10 mouse cellular contexts compared by ENCODE assay signal in genomic region chr9:114763341-114763740, GRCm38 (mm10). TPM values are rescaled to one million over a fixed set of nuclear protein-coding genes. Genes with fewer than 3 reads are reported as not detected.
A peak's percentile ranks its signal among the peaks of the same experiment; 100 is the strongest.
DNase-seq lines count a peak whose midpoint lies in the region; ATAC-seq and TF ChIP-seq lines count a peak whose summit lies in the region.
"Had no signal": no experiment of that assay in that cellular context is flagged by ENCODE, and none has a peak within 500 bp of the region (broad histone marks: within the 10 kb centered on the region; RNA-seq: fewer than 3 reads in every experiment).

No protein-coding gene starts in this region.

- no peaks in the 10 kb centered on the region for H3K27me3 ChIP-seq in hindbrain, embryonic 14.5 days (ENCODE audit: control insufficient read depth, insufficient read depth, low read length)
- H3K27me3 ChIP-seq in hindbrain, embryonic 16.5 days (replicated peaks; ENCODE audit: control insufficient read depth, insufficient read depth, low read length): 0 out of 2 replicates have a peak, but pooled peaks cover 6% of the 10 kb centered on the region
- H3K27me3 ChIP-seq in C2C12 (ENCODE audit: control insufficient read depth, insufficient read depth, insufficient read length): no peaks in the 10 kb centered on the region
- H3K27me3 ChIP-seq in splenic B cell, adult 2 months (ENCODE audit: control insufficient read depth, insufficient read depth, low read length, poor library complexity, severe bottlenecking): no peaks in the 10 kb centered on the region
- H3K27me3 ChIP-seq: embryonic facial prominence, embryonic 13.5 days; liver, embryonic 15.5 days had no signal

- no peak overlapping the region for H3ac ChIP-seq in C2C12 (ENCODE audit: control insufficient read depth, insufficient read length, low read depth)

- H3K27ac ChIP-seq in hindbrain, embryonic 14.5 days: no peak overlapping the region
- H3K27ac ChIP-seq in hindbrain, embryonic 16.5 days (ENCODE audit: low read depth, low read length): no peak overlapping the region
- no peak overlapping the region for H3K27ac ChIP-seq in ES-E14 (ENCODE audit: insufficient read depth, low read depth, low read length, poor library complexity, severe bottlenecking)
- H3K27ac ChIP-seq: embryonic facial prominence, embryonic 13.5 days; liver, embryonic 15.5 days had no signal

- 0 out of 2 replicates have a peak, but pooled peaks cover 6% of the 10 kb centered on the region for H3K4me1 ChIP-seq in hindbrain, embryonic 14.5 days (replicated peaks; ENCODE audit: control insufficient read depth, insufficient read depth, low read length)
- H3K4me1 ChIP-seq in hindbrain, embryonic 16.5 days (ENCODE audit: control insufficient read depth, insufficient read depth, low read depth, low read length): peaks cover 3% of the 10 kb centered on the region; the same call in 1 of the 2 replicates
- peaks cover 0 to 16% of the 10 kb centered on the region in 2 experiments; a peak in 2 of 4 replicates for H3K4me1 ChIP-seq in ES-E14 (ENCODE audit: control insufficient read depth in 2 of 2, insufficient read depth in 2 of 2, low read length in 2 of 2, poor library complexity in 1 of 2)

- WGBS in hindbrain, embryonic 14.5 days: 60% methylated on average over 13 of the region's 13 CpGs
- WGBS in hindbrain, embryonic 16.5 days: 50% methylated on average over 13 of the region's 13 CpGs

- peak; percentile 3 for TF ChIP-seq CTCF in C2C12 (IDR thresholded peaks at IDR 0.05; ENCODE audit: control insufficient read depth, insufficient read depth, insufficient read length)

- peak; percentile 42 for DNase-seq in hindbrain, embryonic 14.5 days (ENCODE audit: low spot score)
- peak; percentile 58 for DNase-seq in ES-E14 (ENCODE audit: low read depth, low spot score)
- peak; percentile 60 to 70 for DNase-seq in kidney, postnatal 25 days
- DNase-seq in splenic B cell, adult 2 months (ENCODE audit: low read depth, low spot score): peak; percentile 65
- no peak for DNase-seq in layer of hippocampus, adult 8-10 months (ENCODE audit: low spot score in 2 of 2)
- no peak for DNase-seq in frontal cortex, adult 2 months (ENCODE audit: extremely low spot score in 1 of 2, low spot score in 1 of 2)

- no peaks in the 10 kb centered on the region for H3K36me3 ChIP-seq in hindbrain, embryonic 14.5 days (replicated peaks; ENCODE audit: control insufficient read depth, insufficient read depth)
- no peaks in the 10 kb centered on the region for H3K36me3 ChIP-seq in hindbrain, embryonic 16.5 days (ENCODE audit: control insufficient read depth, insufficient read depth, low read length)
- H3K36me3 ChIP-seq in C2C12 (ENCODE audit: control insufficient read depth, insufficient read depth) (peaks cover 19% of the 10 kb centered on the region), ES-E14 (ENCODE audit: control insufficient read depth, insufficient read depth, low read length, poor library complexity, severe bottlenecking) (peaks cover 7% of the 10 kb centered on the region; the same call in 1 of the 2 replicates)
- H3K36me3 ChIP-seq in splenic B cell, adult 2 months (ENCODE audit: control insufficient read depth, insufficient read depth, low read length, poor library complexity, severe bottlenecking): peaks cover 10% of the 10 kb centered on the region

- H3K79me3 ChIP-seq in C2C12 (ENCODE audit: low read depth): no peaks in the 10 kb centered on the region

- no peaks in the 10 kb centered on the region for H3K79me2 ChIP-seq in C2C12 (ENCODE audit: control insufficient read depth, insufficient read depth)

- H3K4me3 ChIP-seq in hindbrain, embryonic 14.5 days (replicated peaks; ENCODE audit: low read length): no peak overlapping the region
- no peak overlapping the region for H3K4me3 ChIP-seq in hindbrain, embryonic 16.5 days (ENCODE audit: low read length)
- no peak overlapping the region for H3K4me3 ChIP-seq in C2C12 (ENCODE audit: insufficient read depth, poor library complexity, severe bottlenecking)
- no peak overlapping the region for H3K4me3 ChIP-seq in ES-E14 (ENCODE audit: insufficient read depth in 1 of 2, low read depth in 1 of 2, low read length in 2 of 2, poor library complexity in 1 of 2, severe bottlenecking in 1 of 2)
- H3K4me3 ChIP-seq: embryonic facial prominence, embryonic 13.5 days; liver, embryonic 15.5 days had no signal

- no peak overlapping the region for H3K9ac ChIP-seq in hindbrain, embryonic 14.5 days
- H3K9ac ChIP-seq in hindbrain, embryonic 16.5 days (ENCODE audit: low read depth, low read length): no peak overlapping the region
- no peak overlapping the region for H3K9ac ChIP-seq in ES-E14 (ENCODE audit: insufficient read depth, low read depth, low read length, poor library complexity, severe bottlenecking)
- H3K9ac ChIP-seq: embryonic facial prominence, embryonic 13.5 days; liver, embryonic 15.5 days had no signal

- no peak overlapping the region for H3K4me2 ChIP-seq in hindbrain, embryonic 14.5 days (replicated peaks)
- no peak overlapping the region for H3K4me2 ChIP-seq in hindbrain, embryonic 16.5 days (ENCODE audit: low read length)
- H3K4me2 ChIP-seq: embryonic facial prominence, embryonic 13.5 days; liver, embryonic 15.5 days had no signal

- no peak for ATAC-seq in hindbrain, embryonic 14.5 days (ENCODE audit: low FRiP score)
- ATAC-seq in hindbrain, embryonic 16.5 days: no peak

- in situ Hi-C loops in ES-E14 (cut with MboI; ENCODE audit: low sequenced_read_pairs in 2 of 2, unreplicated experiment in 2 of 2): no loop called here

- H3K9me3 ChIP-seq in hindbrain, embryonic 14.5 days (ENCODE audit: control insufficient read depth, low read length): no peaks in the 10 kb centered on the region
- 0 out of 2 replicates have a peak, but pooled peaks cover 3% of the 10 kb centered on the region for H3K9me3 ChIP-seq in hindbrain, embryonic 16.5 days (ENCODE audit: control insufficient read depth, low read length)
- H3K9me3 ChIP-seq in ES-E14 (ENCODE audit: control insufficient read depth, insufficient read depth, low read depth, low read length): no peaks in the 10 kb centered on the region
- H3K9me3 ChIP-seq: embryonic facial prominence, embryonic 13.5 days; liver, embryonic 15.5 days had no signal

TF ChIP-seq in C2C12, 6 proteins besides CTCF, POLR2A, EP300 and RAD21:
- TF ChIP-seq MAX (IDR thresholded peaks at IDR 0.05) (no peak), MYOG (IDR thresholded peaks at IDR 0.05; ENCODE audit: control insufficient read depth, extremely low read depth, insufficient read length) (no peak), CEBPB (IDR thresholded peaks at IDR 0.05; ENCODE audit: low read depth) (no peak), MYOD1 (IDR thresholded peaks at IDR 0.05; ENCODE audit: control insufficient read depth, insufficient read length, low read depth) (no peak), FOSL1 (IDR thresholded peaks at IDR 0.05; ENCODE audit: insufficient read depth, low read length, poor library complexity, severe bottlenecking) (no peak), USF1 (IDR thresholded peaks at IDR 0.05; ENCODE audit: low read depth) (no peak)

TF ChIP-seq in ES-E14, 5 proteins besides CTCF, POLR2A, EP300 and RAD21:
- no peak for TF ChIP-seq HCFC1 (IDR thresholded peaks at IDR 0.05; ENCODE audit: borderline replicate concordance, insufficient read depth, low read length)
- no peak for TF ChIP-seq MAFK (IDR thresholded peaks at IDR 0.05; ENCODE audit: insufficient read depth, low read depth, low read length)
- TF ChIP-seq ZC3H11A (IDR thresholded peaks at IDR 0.05; ENCODE audit: borderline replicate concordance, low read depth, low read length): no peak
- TF ChIP-seq CHD2 (IDR thresholded peaks at IDR 0.05; ENCODE audit: low read depth, low read length): no peak
- TF ChIP-seq ZNF384 (IDR thresholded peaks at IDR 0.05; ENCODE audit: low read depth, low read length): no peak
TF ChIP-seq in ES-E14: peak in this region for 0.

RNA-seq across cellular contexts. Expression of gene Cmtm7, which starts 18.3 kb away (rescaled TPM):
- 11.9 and 13.7 TPM in 2 replicates for polyA plus RNA-seq in hindbrain, embryonic 14.5 days (2014; fragmentation: Nextera tagmentation; extraction: Ambion mirVana)
- 9.5 and 13.8 TPM in 2 replicates for polyA plus RNA-seq in hindbrain, embryonic 16.5 days (2015; fragmentation: Nextera tagmentation; extraction: Ambion mirVana)
- 61.4 TPM for polyA plus RNA-seq in C2C12 (2012; fragmentation: generic; extraction: Trizol)
- 75.1 and 96.9 TPM in 2 replicates for total RNA-seq in ES-E14 (2012; rRNA removed)
- total RNA-seq in layer of hippocampus, adult 8-10 months (2022): 1 to 10 TPM; 3.4 to 7.4 (median 5.3) TPM
- 9.5 and 9.8 TPM in 2 replicates for polyA plus RNA-seq in frontal cortex, adult 2 months (2012; rRNA removed)

RNA-seq across cellular contexts. Expression of gene Cmtm6, which starts 32.4 kb away (rescaled TPM):
- 21.2 and 21.8 TPM in 2 replicates for polyA plus RNA-seq in hindbrain, embryonic 14.5 days (2014; fragmentation: Nextera tagmentation; extraction: Ambion mirVana)
- polyA plus RNA-seq in hindbrain, embryonic 16.5 days (2015; fragmentation: Nextera tagmentation; extraction: Ambion mirVana): 21.0 and 21.2 TPM in 2 replicates
- polyA plus RNA-seq in C2C12 (2012; fragmentation: generic; extraction: Trizol): 13.2 TPM
- total RNA-seq in ES-E14 (2012; rRNA removed): 74.4 and 118 TPM in 2 replicates
- total RNA-seq in layer of hippocampus, adult 8-10 months (2022): 10 to 100 TPM; 19.3 to 33.9 (median 25.7) TPM
- 18.4 and 23.9 TPM in 2 replicates for polyA plus RNA-seq in frontal cortex, adult 2 months (2012; rRNA removed)

Comparison
In these comparisons a context has a peak if more than half of its experiments do, and no peak if none do; other contexts are left out.
1. DNase-seq: peak in hindbrain, embryonic 14.5 days (single experiment), ES-E14 (single experiment), kidney, postnatal 25 days (2 of 2) and splenic B cell, adult 2 months (single experiment); none in layer of hippocampus, adult 8-10 months (0 of 2) and frontal cortex, adult 2 months (0 of 2).